Mouse (Mus musculus) MEL (cell line): ENCODE measurements at regions not wholly inside any gene's neighbourhood (a gene's known extent, or its start where the extent isn't known, plus 50 kb on each side); places are given as distances from the start of the nearest gene placed in this dataset.
A peak's percentile ranks its signal among the peaks of the same experiment; 100 is the strongest.

ENCODE experiments used
- DNase-seq: peaks from one replicate; pipeline ENCODE4 v3.0.0; 2011; ENCODE audit warnings: low read depth, low spot score
- H3K27ac ChIP-seq: 2 replicates; pipeline ENCODE4 v1.5.1; 2012; ENCODE audit warnings: low read depth, mild to moderate bottlenecking, control low read depth, low read length, moderate library complexity; ENCODE audit not compliant: control insufficient read depth
- H3K27me3 ChIP-seq, 2 experiments: fragments of 150-350 bp in 1 of 2; sonication (generic) in 1 of 2; 2 replicates each; pipeline ENCODE4 v1.6.1; 2012; ENCODE audit warnings: low read length in 2 of 2, mild to moderate bottlenecking in 2 of 2, improper control_type of control experiment in 1 of 2, moderate library complexity in 1 of 2; ENCODE audit not compliant: insufficient read depth in 2 of 2, control insufficient read depth in 1 of 2
- H3K36me3 ChIP-seq, 2 experiments: 2 replicates each; pipeline ENCODE4 v1.6.1; 2012 to 2014; ENCODE audit warnings: low read length in 2 of 2, improper control_type of control experiment in 1 of 2, inconsistent platforms in 1 of 2, mild to moderate bottlenecking in 1 of 2; ENCODE audit not compliant: insufficient read depth in 2 of 2, control insufficient read depth in 1 of 2
- H3K4me1 ChIP-seq, 2 experiments: fragments of 150-350 bp in 1 of 2; sonication (generic) in 1 of 2; 2 replicates each; pipeline ENCODE4 v1.6.1; 2012; ENCODE audit warnings: low read length in 2 of 2, improper control_type of control experiment in 1 of 2, mild to moderate bottlenecking in 1 of 2; ENCODE audit not compliant: insufficient read depth in 2 of 2, control insufficient read depth in 1 of 2
- H3K4me3 ChIP-seq, 2 experiments: fragments of 150-350 bp in 1 of 2; sonication (generic) in 1 of 2; 2 replicates each; pipeline ENCODE4 v1.5.1; 2012; ENCODE audit warnings: low read depth in 2 of 2, low read length in 2 of 2, mild to moderate bottlenecking in 2 of 2, moderate library complexity in 2 of 2, control low read depth in 1 of 2, improper control_type of control experiment in 1 of 2; ENCODE audit not compliant: control insufficient read depth in 1 of 2, insufficient read depth in 1 of 2
- H3K79me2 ChIP-seq: 2 replicates; pipeline ENCODE4 v1.6.1; 2012; ENCODE audit warnings: mild to moderate bottlenecking, low read length, moderate library complexity; ENCODE audit not compliant: control insufficient read depth, poor library complexity, insufficient read depth
- H3K9ac ChIP-seq: 2 replicates; pipeline ENCODE4 v1.6.1; 2012; ENCODE audit warnings: low read depth, mild to moderate bottlenecking, control low read depth, low read length, moderate library complexity; ENCODE audit not compliant: control insufficient read depth, poor library complexity, severe bottlenecking
- H3K9me3 ChIP-seq: fragments of 150-350 bp; sonication (generic); replicated peaks from 2 replicates; pipeline ENCODE4 v1.6.1; 2012; ENCODE audit warnings: mild to moderate bottlenecking, low read length, improper control_type of control experiment, moderate library complexity; ENCODE audit not compliant: insufficient read depth
- BHLHE40 ChIP-seq: IDR thresholded peaks from 2 replicates; pipeline ENCODE4 v1.6.1; 2012; ENCODE audit warnings: low read depth, mild to moderate bottlenecking, inconsistent platforms, low read length, improper control_type of control experiment, borderline replicate concordance
- CHD1 ChIP-seq: IDR thresholded peaks from 2 replicates; pipeline ENCODE4 v1.6.1; 2012; ENCODE audit warnings: low read depth, mild to moderate bottlenecking, inconsistent platforms, low read length, improper control_type of control experiment
- CHD2 ChIP-seq: IDR thresholded peaks from 2 replicates; pipeline ENCODE4 v1.6.1; 2011; ENCODE audit warnings: low read length, improper control_type of control experiment
- CTCF ChIP-seq, 3 experiments: IDR thresholded peaks in 2 of 3; conservative IDR thresholded peaks in 1 of 3; 2 replicates each; pipeline ENCODE4 v1.5.1; 2011 to 2012; ENCODE audit warnings: low read length in 3 of 3, low read depth in 2 of 3, mild to moderate bottlenecking in 2 of 3, improper control_type of control experiment in 1 of 3, inconsistent platforms in 1 of 3, mixed read lengths in 1 of 3, moderate library complexity in 1 of 3; ENCODE audit not compliant: control insufficient read depth in 1 of 3, insufficient read depth in 1 of 3, poor library complexity in 1 of 3, severe bottlenecking in 1 of 3
- E2F4 ChIP-seq: IDR thresholded peaks from 2 replicates; pipeline ENCODE4 v1.6.1; 2011; ENCODE audit warnings: low read depth, low read length, improper control_type of control experiment, borderline replicate concordance
- ELF1 ChIP-seq: IDR thresholded peaks from 2 replicates; pipeline ENCODE4 v1.6.1; 2014; ENCODE audit warnings: low read depth, mild to moderate bottlenecking, inconsistent platforms, low read length, improper control_type of control experiment, moderate library complexity
- EP300 ChIP-seq, 2 experiments: IDR thresholded peaks; 2 replicates each; pipeline ENCODE4 v1.6.1; 2011; ENCODE audit warnings: improper control_type of control experiment in 2 of 2, low read length in 2 of 2, low read depth in 1 of 2, mild to moderate bottlenecking in 1 of 2
- ETS1 ChIP-seq: IDR thresholded peaks from 2 replicates; pipeline ENCODE4 v1.6.1; 2012; ENCODE audit warnings: low read depth, mild to moderate bottlenecking, inconsistent platforms, low read length, improper control_type of control experiment, moderate library complexity
- GABPA ChIP-seq: IDR thresholded peaks from 2 replicates; pipeline ENCODE4 v1.6.1; 2012; ENCODE audit warnings: low read depth, mild to moderate bottlenecking, inconsistent platforms, low read length, improper control_type of control experiment, moderate library complexity
- HCFC1 ChIP-seq: IDR thresholded peaks from 2 replicates; pipeline ENCODE4 v1.6.1; 2012; ENCODE audit warnings: low read depth, mild to moderate bottlenecking, inconsistent platforms, low read length, improper control_type of control experiment, moderate library complexity
- JUND ChIP-seq: IDR thresholded peaks from 2 replicates; pipeline ENCODE4 v1.6.1; 2011; ENCODE audit warnings: low read depth, mild to moderate bottlenecking, improper control_type of control experiment, low read length
- MAFK ChIP-seq: IDR thresholded peaks from 2 replicates; pipeline ENCODE4 v1.6.1; 2011; ENCODE audit warnings: low read depth, mild to moderate bottlenecking, low read length, improper control_type of control experiment, borderline replicate concordance
- MAZ ChIP-seq: IDR thresholded peaks from 2 replicates; pipeline ENCODE4 v1.6.1; 2012; ENCODE audit warnings: low read depth, mild to moderate bottlenecking, inconsistent platforms, low read length, improper control_type of control experiment
- MEF2A ChIP-seq: IDR thresholded peaks from 2 replicates; pipeline ENCODE4 v1.6.1; 2014; ENCODE audit warnings: low read depth, mild to moderate bottlenecking, inconsistent platforms, low read length, improper control_type of control experiment; ENCODE audit not compliant: poor library complexity, insufficient replicate concordance, severe bottlenecking; ENCODE audit errors: extremely low read depth
- MYC ChIP-seq: IDR thresholded peaks from 2 replicates; pipeline ENCODE4 v1.6.1; 2011; ENCODE audit warnings: low read depth, mild to moderate bottlenecking, low read length, improper control_type of control experiment, moderate library complexity
- NELFE ChIP-seq: IDR thresholded peaks from 2 replicates; pipeline ENCODE4 v1.6.1; 2011; ENCODE audit warnings: low read depth, low read length, improper control_type of control experiment
- NRF1 ChIP-seq: IDR thresholded peaks from 2 replicates; pipeline ENCODE4 v1.6.1; 2014; ENCODE audit warnings: low read depth, mild to moderate bottlenecking, inconsistent platforms, low read length, improper control_type of control experiment, moderate library complexity; ENCODE audit not compliant: poor library complexity, insufficient read depth, severe bottlenecking
- POLR2A ChIP-seq, 2 experiments: IDR thresholded peaks; 2 replicates each; pipeline ENCODE4 v1.6.1; 2011 to 2012; ENCODE audit warnings: low read length in 2 of 2, mild to moderate bottlenecking in 2 of 2, control low read depth in 1 of 2, improper control_type of control experiment in 1 of 2, low read depth in 1 of 2, moderate library complexity in 1 of 2; ENCODE audit not compliant: control insufficient read depth in 1 of 2, insufficient read depth in 1 of 2, poor library complexity in 1 of 2
- POLR2AphosphoS2 ChIP-seq: IDR thresholded peaks from 2 replicates; pipeline ENCODE4 v1.6.1; 2011; ENCODE audit warnings: low read length, improper control_type of control experiment
- POLR2AphosphoS5 ChIP-seq: IDR thresholded peaks from 2 replicates; pipeline ENCODE4 v1.6.1; 2012; ENCODE audit warnings: low read depth, borderline replicate concordance, mild to moderate bottlenecking, inconsistent platforms, low read length, moderate library complexity, mixed read lengths
- RCOR1 ChIP-seq: IDR thresholded peaks from 2 replicates; pipeline ENCODE4 v1.6.1; 2012; ENCODE audit warnings: low read depth, mild to moderate bottlenecking, inconsistent platforms, low read length, improper control_type of control experiment
- SMC3 ChIP-seq: IDR thresholded peaks from 2 replicates; pipeline ENCODE4 v1.6.1; 2011; ENCODE audit warnings: low read depth, low read length, improper control_type of control experiment
- TAL1 ChIP-seq: IDR thresholded peaks from 2 replicates; pipeline ENCODE4 v1.6.1; 2012; ENCODE audit warnings: mild to moderate bottlenecking, inconsistent platforms, low read length, moderate library complexity, mixed read lengths
- TCF12 ChIP-seq: IDR thresholded peaks from 2 replicates; pipeline ENCODE4 v1.6.1; 2014; ENCODE audit warnings: low read depth, mild to moderate bottlenecking, inconsistent platforms, low read length, improper control_type of control experiment, moderate library complexity
- UBTF ChIP-seq: IDR thresholded peaks from 2 replicates; pipeline ENCODE4 v1.6.1; 2012; ENCODE audit warnings: low read depth, mild to moderate bottlenecking, inconsistent platforms, low read length, improper control_type of control experiment, moderate library complexity, borderline replicate concordance; ENCODE audit not compliant: insufficient read depth
- USF1 ChIP-seq: IDR thresholded peaks from 2 replicates; pipeline ENCODE4 v1.6.1; 2014; ENCODE audit warnings: low read depth, mild to moderate bottlenecking, inconsistent platforms, low read length, improper control_type of control experiment, moderate library complexity
- USF2 ChIP-seq, 2 experiments: IDR thresholded peaks; 2 replicates each; pipeline ENCODE4 v1.6.1; 2011 to 2012; ENCODE audit warnings: improper control_type of control experiment in 2 of 2, low read length in 2 of 2, borderline replicate concordance in 1 of 2, inconsistent platforms in 1 of 2, low read depth in 1 of 2, mild to moderate bottlenecking in 1 of 2; ENCODE audit not compliant: insufficient read depth in 1 of 2
- ZC3H11A ChIP-seq: IDR thresholded peaks from 2 replicates; pipeline ENCODE4 v1.6.1; 2012; ENCODE audit warnings: low read depth, mild to moderate bottlenecking, inconsistent platforms, low read length, improper control_type of control experiment
- ZKSCAN1 ChIP-seq: IDR thresholded peaks from 2 replicates; pipeline ENCODE4 v1.6.1; 2012; ENCODE audit warnings: low read depth, mild to moderate bottlenecking, inconsistent platforms, low read length, improper control_type of control experiment, moderate library complexity
- ZNF384 ChIP-seq: IDR thresholded peaks from 2 replicates; pipeline ENCODE4 v1.6.1; 2012; ENCODE audit warnings: low read depth, mild to moderate bottlenecking, inconsistent platforms, low read length, improper control_type of control experiment

GRCm38 (mm10) chr2:75781781-75782211 is 50.2 kb upstream of the Agps start:
- H3K9me3 ChIP-seq: no peaks in the 10 kb centered on the region
- H3K4me3 ChIP-seq: no peak overlapping the region
- H3K4me1 ChIP-seq: peaks cover 0 to 10% of the 10 kb centered on the region in 2 experiments; a peak in 2 of 4 replicates
- TF ChIP-seq MAFK: no peak
- no peak for TF ChIP-seq ELF1
- no peak for TF ChIP-seq TAL1
- no peak for TF ChIP-seq CHD2
- TF ChIP-seq BHLHE40: no peak
- TF ChIP-seq ETS1: no peak
- TF ChIP-seq, all 39 proteins: peak for 0
- Histone ChIP-seq H3K9ac (no peak overlapping the region), H3K36me3 (peaks cover 0 to 6% of the 10 kb centered on the region in 2 experiments; a peak in 2 of 4 replicates), H3K79me2 (no peaks in the 10 kb centered on the region), H3K27me3 (no peaks in the 10 kb centered on the region), H3K27ac (no peak overlapping the region)
- DNase-seq: no peak

- Histone ChIP-seq H3K9ac (no peak overlapping the region), H3K79me2 (no peaks in the 10 kb centered on the region), H3K27me3 (no peaks in the 10 kb centered on the region), H3K4me1 (peaks cover 0 to 16% of the 10 kb centered on the region in 2 experiments; a peak in 2 of 4 replicates), H3K9me3 (no peaks in the 10 kb centered on the region), H3K27ac (no peak overlapping the region), H3K4me3 (no peak overlapping the region), H3K36me3 (peaks cover 0 to 10% of the 10 kb centered on the region in 2 experiments; a peak in 2 of 4 replicates)
- DNase-seq: peak; percentile 71
- peak; percentile 89 for TF ChIP-seq ZC3H11A
- no peak for TF ChIP-seq ETS1
- TF ChIP-seq GABPA: no peak
- no peak for TF ChIP-seq POLR2AphosphoS2
- 0 out of 2 replicates have a peak, but pooled peaks have one; percentile 16 for TF ChIP-seq ELF1
- TF ChIP-seq EP300 (IDR thresholded peaks at IDR 0.05; ENCODE audit: low read depth in 1 of 2, low read length in 2 of 2): no peak
- TF ChIP-seq NELFE: no peak
- TF ChIP-seq USF2 (IDR thresholded peaks at IDR 0.05; ENCODE audit: borderline replicate concordance in 1 of 2, insufficient read depth in 1 of 2, low read depth in 1 of 2, low read length in 2 of 2): no peak
- TF ChIP-seq USF1: no peak
- 0 out of 2 replicates have a peak, but pooled peaks have one; percentile 25 for TF ChIP-seq ZNF384
- TF ChIP-seq CTCF (IDR thresholded peaks at IDR 0.05 in 2 of 3, conservative IDR thresholded peaks at IDR 0.05 in 1 of 3; ENCODE audit: control insufficient read depth in 1 of 3, insufficient read depth in 1 of 3, low read depth in 2 of 3, low read length in 3 of 3, poor library complexity in 1 of 3, severe bottlenecking in 1 of 3): peak; percentile 33 to 84 (median 59); a peak in 5 of 6 replicates
- TF ChIP-seq NRF1: no peak
- TF ChIP-seq MAFK: no peak
- TF ChIP-seq ZKSCAN1: no peak
- TF ChIP-seq TCF12: no peak
- TF ChIP-seq E2F4: no peak
- no peak for TF ChIP-seq POLR2A (IDR thresholded peaks at IDR 0.05; ENCODE audit: control insufficient read depth in 1 of 2, insufficient read depth in 1 of 2, low read depth in 1 of 2, low read length in 2 of 2, poor library complexity in 1 of 2)
- TF ChIP-seq HCFC1: 0 out of 2 replicates have a peak, but pooled peaks have one; percentile 15
- no peak for TF ChIP-seq JUND
- no peak for TF ChIP-seq TAL1
- no peak for TF ChIP-seq MEF2A
- TF ChIP-seq MYC: 0 out of 2 replicates have a peak, but pooled peaks have one; percentile 37
- TF ChIP-seq MAZ: no peak
- TF ChIP-seq RCOR1: no peak
- TF ChIP-seq POLR2AphosphoS5: no peak
- no peak for TF ChIP-seq UBTF
- TF ChIP-seq CHD2: no peak
- no peak for TF ChIP-seq CHD1
- peak; percentile 89 for TF ChIP-seq SMC3
Observed at GRCm38 (mm10) chr2:75781078-75781477, 50.9 kb upstream of the Agps start.
